Mouse (Mus musculus) liver, adult 2 months (tissue): ENCODE data around the gene D17H6S53E.

ENCODE experiments used
- CTCF ChIP-seq: fragments of 200-500 bp; IDR thresholded peaks from 2 replicates; pipeline ENCODE4 v1.5.1; 2011; ENCODE audit warnings: low read depth, low read length, control low read depth
- POLR2A ChIP-seq: fragments of 200-500 bp; IDR thresholded peaks from 2 replicates; pipeline ENCODE4 v1.6.1; 2011; ENCODE audit warnings: low read length, control low read depth; ENCODE audit not compliant: insufficient read depth; ENCODE audit errors: extremely low read depth

GRCm38 (mm10) chr17:35105740-35106389 is 20.3 kb upstream of the D17H6S53E start:
- TF ChIP-seq CTCF = peak; percentile 64
- TF ChIP-seq POLR2A = no peak
